Mouse (Mus musculus): ENCODE results near the gene Chst3. TPM values are rescaled to one million over a fixed set of nuclear protein-coding genes. Genes with fewer than 3 reads are reported as not detected.
A peak's percentile ranks its signal among the peaks of the same experiment; 100 is the strongest.

The Chst3 gene
- polyA plus RNA-seq, 1 experiment = 0.43 TPM

DNA sequence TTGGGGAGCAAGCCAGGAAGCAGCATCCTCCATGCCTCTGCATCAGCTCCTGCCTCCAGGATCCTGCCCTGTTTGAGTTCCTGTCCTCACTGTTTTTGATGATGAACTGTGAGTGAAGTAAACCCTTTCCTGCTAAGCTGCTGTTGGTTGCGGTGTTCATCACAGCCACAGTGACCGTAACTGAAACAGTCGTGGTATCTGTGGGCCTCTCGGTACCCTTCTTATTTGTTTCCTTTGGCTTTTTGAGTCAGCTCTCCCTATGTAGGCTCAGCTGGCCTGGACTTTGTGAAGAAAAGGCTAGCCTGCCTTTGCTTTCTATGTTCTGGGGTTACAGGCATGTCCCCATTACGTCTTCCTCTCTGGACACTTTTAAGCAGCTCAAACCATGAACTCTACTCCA lies 47.7 kb downstream of the Chst3 start:
- no peak for TF ChIP-seq CTCF (IDR thresholded peaks at IDR 0.05; ENCODE audit: low read depth, low read length)
- no peak for TF ChIP-seq POLR2A (IDR thresholded peaks at IDR 0.05; ENCODE audit: insufficient read depth, low read length)
- TF ChIP-seq EP300 (IDR thresholded peaks at IDR 0.05; ENCODE audit: insufficient read depth, low read depth, low read length) = no peak
- Histone ChIP-seq H3K4me1 (ENCODE audit: control insufficient read depth, insufficient read depth, low read length) (peaks cover 7% of the 10 kb centered on the region), H3K27me3 (ENCODE audit: control insufficient read depth, insufficient read depth, low read length, poor library complexity, severe bottlenecking) (no peaks in the 10 kb centered on the region), H3K4me3 (ENCODE audit: low read depth, low read length) (no peak overlapping the region), H3K9me3 (replicated peaks; ENCODE audit: control insufficient read depth, insufficient read depth, low read length, poor library complexity, severe bottlenecking) (peaks cover 7% of the 10 kb centered on the region; the same call in 1 of the 2 replicates), H3K27ac (ENCODE audit: insufficient read depth, low read length) (no peak overlapping the region), H3K9ac (ENCODE audit: low read depth, poor library complexity, severe bottlenecking) (no peak overlapping the region), H3K36me3 (ENCODE audit: control insufficient read depth, insufficient read depth, low read length, poor library complexity, severe bottlenecking) (no peaks in the 10 kb centered on the region)

GRCm38 (mm10) chr10:60170326-60171089 lies 48.6 kb downstream of the Chst3 start:
- peaks cover 7% of the 10 kb centered on the region; the same call in 1 of the 2 replicates for H3K9me3 ChIP-seq (replicated peaks; ENCODE audit: control insufficient read depth, insufficient read depth, low read length, poor library complexity, severe bottlenecking)
- no peaks in the 10 kb centered on the region for H3K27me3 ChIP-seq (ENCODE audit: control insufficient read depth, insufficient read depth, low read length, poor library complexity, severe bottlenecking)
- TF ChIP-seq POLR2A (IDR thresholded peaks at IDR 0.05; ENCODE audit: insufficient read depth, low read length) (no peak), EP300 (IDR thresholded peaks at IDR 0.05; ENCODE audit: insufficient read depth, low read depth, low read length) (no peak), CTCF (IDR thresholded peaks at IDR 0.05; ENCODE audit: low read depth, low read length) (no peak)
- no peak overlapping the region for H3K27ac ChIP-seq (ENCODE audit: insufficient read depth, low read length)
- H3K4me3 ChIP-seq (ENCODE audit: low read depth, low read length) = no peak overlapping the region
- no peak overlapping the region for H3K9ac ChIP-seq (ENCODE audit: low read depth, poor library complexity, severe bottlenecking)
- H3K36me3 ChIP-seq (ENCODE audit: control insufficient read depth, insufficient read depth, low read length, poor library complexity, severe bottlenecking) = no peaks in the 10 kb centered on the region
- peaks cover 7% of the 10 kb centered on the region for H3K4me1 ChIP-seq (ENCODE audit: control insufficient read depth, insufficient read depth, low read length)

DNA sequence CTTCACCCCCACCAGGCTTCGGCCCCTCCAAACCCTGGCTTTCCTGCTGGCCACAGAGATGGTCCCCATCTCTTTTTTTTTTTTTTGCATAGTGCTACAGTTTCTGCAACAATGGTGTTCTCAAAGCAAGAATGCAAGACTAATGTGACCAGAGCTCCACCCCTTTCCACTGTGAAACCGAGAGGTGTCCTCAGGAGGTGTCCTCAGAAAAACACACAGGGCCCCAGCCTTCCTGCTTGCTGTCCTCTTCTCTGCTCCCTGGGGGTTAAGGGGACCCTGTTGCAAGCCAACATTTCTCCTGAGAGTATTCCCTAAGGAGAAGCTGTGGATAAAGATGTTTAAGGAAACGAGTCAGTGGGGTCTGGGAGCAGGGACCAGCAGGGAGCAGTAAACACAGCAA lies 50.1 kb downstream of the Chst3 start:
- Histone ChIP-seq H3K27ac (ENCODE audit: insufficient read depth, low read length) (no peak overlapping the region), H3K4me3 (ENCODE audit: low read depth, low read length) (no peak overlapping the region), H3K36me3 (ENCODE audit: control insufficient read depth, insufficient read depth, low read length, poor library complexity, severe bottlenecking) (no peaks in the 10 kb centered on the region), H3K9ac (ENCODE audit: low read depth, poor library complexity, severe bottlenecking) (no peak overlapping the region), H3K27me3 (ENCODE audit: control insufficient read depth, insufficient read depth, low read length, poor library complexity, severe bottlenecking) (no peaks in the 10 kb centered on the region), H3K9me3 (replicated peaks; ENCODE audit: control insufficient read depth, insufficient read depth, low read length, poor library complexity, severe bottlenecking) (peaks cover 4% of the 10 kb centered on the region; the same call in 1 of the 2 replicates), H3K4me1 (ENCODE audit: control insufficient read depth, insufficient read depth, low read length) (peaks cover 5% of the 10 kb centered on the region)
- no peak for TF ChIP-seq EP300 (IDR thresholded peaks at IDR 0.05; ENCODE audit: insufficient read depth, low read depth, low read length)
- no peak for TF ChIP-seq CTCF (IDR thresholded peaks at IDR 0.05; ENCODE audit: low read depth, low read length)
- no peak for TF ChIP-seq POLR2A (IDR thresholded peaks at IDR 0.05; ENCODE audit: insufficient read depth, low read length)

- Histone ChIP-seq H3K4me3 (ENCODE audit: low read depth, low read length) (no peak overlapping the region), H3K27me3 (ENCODE audit: control insufficient read depth, insufficient read depth, low read length, poor library complexity, severe bottlenecking) (no peaks in the 10 kb centered on the region), H3K9me3 (replicated peaks; ENCODE audit: control insufficient read depth, insufficient read depth, low read length, poor library complexity, severe bottlenecking) (peaks cover 4% of the 10 kb centered on the region; the same call in 1 of the 2 replicates), H3K36me3 (ENCODE audit: control insufficient read depth, insufficient read depth, low read length, poor library complexity, severe bottlenecking) (no peaks in the 10 kb centered on the region), H3K9ac (ENCODE audit: low read depth, poor library complexity, severe bottlenecking) (no peak overlapping the region), H3K4me1 (ENCODE audit: control insufficient read depth, insufficient read depth, low read length) (peaks cover 7% of the 10 kb centered on the region), H3K27ac (ENCODE audit: insufficient read depth, low read length) (no peak overlapping the region)
- TF ChIP-seq EP300 (IDR thresholded peaks at IDR 0.05; ENCODE audit: insufficient read depth, low read depth, low read length) (no peak), POLR2A (IDR thresholded peaks at IDR 0.05; ENCODE audit: insufficient read depth, low read length) (no peak), CTCF (IDR thresholded peaks at IDR 0.05; ENCODE audit: low read depth, low read length) (no peak)
These were observed 50.8 kb downstream of the Chst3 start for GRCm38 (mm10) chr10:60168306-60168705.

DNA sequence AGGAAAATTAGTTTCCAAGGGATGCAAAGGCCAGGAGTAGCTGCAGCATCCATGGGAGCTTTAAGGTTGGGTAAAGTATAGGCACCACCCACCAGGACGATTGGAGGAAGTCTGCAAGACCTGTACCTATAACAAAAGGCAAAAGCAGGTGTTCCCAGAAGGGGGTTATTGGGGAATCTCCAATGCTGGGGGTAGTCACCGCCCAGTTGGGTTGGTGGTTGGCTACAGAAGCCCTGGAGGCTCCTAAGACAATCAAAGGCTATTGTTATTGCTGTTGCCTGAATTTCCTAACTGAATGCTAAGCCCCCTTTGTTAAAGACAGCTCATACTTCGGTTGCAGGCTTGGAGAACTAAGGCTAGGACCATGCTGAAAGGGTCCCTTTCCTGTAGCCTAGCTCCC lies 53.0 kb downstream of the Chst3 start:
- H3K9ac ChIP-seq (ENCODE audit: low read depth, poor library complexity, severe bottlenecking) = no peak overlapping the region
- H3K27me3 ChIP-seq (ENCODE audit: control insufficient read depth, insufficient read depth, low read length, poor library complexity, severe bottlenecking) = no peaks in the 10 kb centered on the region
- no peak for TF ChIP-seq CTCF (IDR thresholded peaks at IDR 0.05; ENCODE audit: low read depth, low read length)
- TF ChIP-seq EP300 (IDR thresholded peaks at IDR 0.05; ENCODE audit: insufficient read depth, low read depth, low read length) = peak; percentile 89
- no peak for TF ChIP-seq POLR2A (IDR thresholded peaks at IDR 0.05; ENCODE audit: insufficient read depth, low read length)
- no peaks in the 10 kb centered on the region for H3K36me3 ChIP-seq (ENCODE audit: control insufficient read depth, insufficient read depth, low read length, poor library complexity, severe bottlenecking)
- H3K27ac ChIP-seq (ENCODE audit: insufficient read depth, low read length) = peak overlapping the region; percentile 94
- H3K4me1 ChIP-seq (ENCODE audit: control insufficient read depth, insufficient read depth, low read length) = peaks cover 7% of the 10 kb centered on the region
- no peak overlapping the region for H3K4me3 ChIP-seq (ENCODE audit: low read depth, low read length)
- peaks cover 4% of the 10 kb centered on the region; the same call in 1 of the 2 replicates for H3K9me3 ChIP-seq (replicated peaks; ENCODE audit: control insufficient read depth, insufficient read depth, low read length, poor library complexity, severe bottlenecking)

DNA sequence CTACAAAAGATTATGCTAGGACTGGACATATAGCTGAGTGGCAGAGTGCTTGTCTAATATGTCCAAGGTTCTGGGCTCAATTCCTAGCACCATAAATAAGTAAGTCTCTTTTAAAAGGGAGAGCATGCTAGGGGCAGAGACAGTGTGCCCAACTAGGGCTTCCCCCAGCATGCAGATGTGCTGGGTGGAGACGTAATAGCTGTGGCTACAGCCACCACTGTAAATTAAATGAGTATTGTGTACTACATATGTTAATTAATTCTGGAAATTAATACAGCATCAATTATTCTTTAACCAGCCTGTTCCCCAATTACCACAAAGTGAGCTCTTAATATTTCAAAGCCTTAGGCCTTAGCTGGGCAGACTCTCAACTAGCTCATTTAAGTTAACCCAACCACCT lies 54.2 kb downstream of the Chst3 start:
- TF ChIP-seq CTCF (IDR thresholded peaks at IDR 0.05; ENCODE audit: low read depth, low read length) (no peak), EP300 (IDR thresholded peaks at IDR 0.05; ENCODE audit: insufficient read depth, low read depth, low read length) (no peak), POLR2A (IDR thresholded peaks at IDR 0.05; ENCODE audit: insufficient read depth, low read length) (no peak)
- Histone ChIP-seq H3K4me3 (ENCODE audit: low read depth, low read length) (no peak overlapping the region), H3K9me3 (replicated peaks; ENCODE audit: control insufficient read depth, insufficient read depth, low read length, poor library complexity, severe bottlenecking) (peaks cover 4% of the 10 kb centered on the region; the same call in 1 of the 2 replicates), H3K4me1 (ENCODE audit: control insufficient read depth, insufficient read depth, low read length) (peaks cover 7% of the 10 kb centered on the region), H3K9ac (ENCODE audit: low read depth, poor library complexity, severe bottlenecking) (no peak overlapping the region), H3K27ac (ENCODE audit: insufficient read depth, low read length) (no peak overlapping the region), H3K27me3 (ENCODE audit: control insufficient read depth, insufficient read depth, low read length, poor library complexity, severe bottlenecking) (no peaks in the 10 kb centered on the region), H3K36me3 (ENCODE audit: control insufficient read depth, insufficient read depth, low read length, poor library complexity, severe bottlenecking) (no peaks in the 10 kb centered on the region)
